ENCODE assay signal across 23 mouse cellular contexts in genomic region chr11:117183841-117184240, GRCm38 (mm10). TPM values are rescaled to one million over a fixed set of nuclear protein-coding genes. Genes with fewer than 3 reads are reported as not detected.
A peak's percentile ranks its signal among the peaks of the same experiment; 100 is the strongest.
DNase-seq lines count a peak whose midpoint lies in the region; ATAC-seq and TF ChIP-seq lines count a peak whose summit lies in the region.
"Had no signal": no experiment of that assay in that cellular context is flagged by ENCODE, and none has a peak within 500 bp of the region (broad histone marks: within the 10 kb centered on the region; RNA-seq: fewer than 3 reads in every experiment).

No protein-coding gene starts in this region.

- no peak for TF ChIP-seq EP300 in ES-Bruce4 (IDR thresholded peaks at IDR 0.05; ENCODE audit: insufficient read depth, low read depth, low read length)

- no peak overlapping the region for H3K4me3 ChIP-seq in hindbrain, postnatal 0 days (ENCODE audit: low read length)
- H3K4me3 ChIP-seq in hindbrain, embryonic 11.5 days (ENCODE audit: low read depth, low read length): no peak overlapping the region
- H3K4me3 ChIP-seq in layer of hippocampus, adult 2 months: no peak overlapping the region
- H3K4me3 ChIP-seq in ES-Bruce4 (ENCODE audit: low read depth, low read length): no peak overlapping the region
- H3K4me3 ChIP-seq in embryonic facial prominence, embryonic 15.5 days (replicated peaks): no peak overlapping the region
- H3K4me3 ChIP-seq: heart, embryonic 13.5 days; hindbrain, embryonic 15.5 days; liver, embryonic 13.5 days; lung, embryonic 15.5 days; midbrain, embryonic 13.5 days; neural tube, embryonic 15.5 days had no signal

- DNase-seq in hindbrain, postnatal 0 days (ENCODE audit: low spot score): no peak
- no peak for DNase-seq in hindbrain, embryonic 11.5 days (ENCODE audit: low spot score)
- no peak for DNase-seq in layer of hippocampus, adult 2 months (ENCODE audit: low spot score in 2 of 2)
- DNase-seq in layer of hippocampus, adult 8-10 months (ENCODE audit: low spot score in 2 of 2): no peak
- no peak for DNase-seq in left cerebral cortex, postnatal 4 days
- no peak for DNase-seq in frontal cortex, adult 2 months (ENCODE audit: extremely low spot score in 1 of 2, low spot score in 1 of 2)
- DNase-seq: adrenal gland, postnatal 25 days; B cell, adult 2 months; cerebellum, adult 2 months; heart, postnatal 36 days; kidney, adult 18-20 months; liver, embryonic 13.5 days; right cerebral cortex, postnatal 14 days; spleen, adult 18-20 months; thymus, postnatal 36 days had no signal

- 0 out of 2 replicates have a peak, but pooled peaks cover 3% of the 10 kb centered on the region for H3K9me3 ChIP-seq in hindbrain, postnatal 0 days (ENCODE audit: low read length)
- H3K9me3 ChIP-seq in hindbrain, embryonic 11.5 days (ENCODE audit: control insufficient read depth, low read length): no peaks in the 10 kb centered on the region
- 0 out of 2 replicates have a peak, but pooled peaks cover 4% of the 10 kb centered on the region for H3K9me3 ChIP-seq in ES-Bruce4 (replicated peaks; ENCODE audit: control insufficient read depth, insufficient read depth, low read length, poor library complexity, severe bottlenecking)
- H3K9me3 ChIP-seq in embryonic facial prominence, embryonic 15.5 days (replicated peaks): no peaks in the 10 kb centered on the region; the same call in 1 of the 2 replicates
- H3K9me3 ChIP-seq: hindbrain, embryonic 15.5 days; lung, embryonic 15.5 days had no signal

- TF ChIP-seq CTCF in hindbrain, postnatal 0 days (IDR thresholded peaks at IDR 0.05; ENCODE audit: low read depth): peak; percentile 18; the same call in 1 of the 2 replicates
- peak; percentile 29 for TF ChIP-seq CTCF in layer of hippocampus, adult 2 months (conservative IDR thresholded peaks at IDR 0.05)
- peak; percentile 4 for TF ChIP-seq CTCF in ES-Bruce4 (IDR thresholded peaks at IDR 0.05; ENCODE audit: low read depth, low read length)

- WGBS in hindbrain, postnatal 0 days: 83% methylated on average over 5 of the region's 5 CpGs
- 79% methylated on average over 5 of the region's 5 CpGs for WGBS in hindbrain, embryonic 11.5 days
- WGBS in embryonic facial prominence, embryonic 15.5 days: 79% methylated on average over 5 of the region's 5 CpGs

- no peaks in the 10 kb centered on the region for H3K27me3 ChIP-seq in hindbrain, postnatal 0 days (ENCODE audit: insufficient read depth, low read length)
- no peaks in the 10 kb centered on the region for H3K27me3 ChIP-seq in hindbrain, embryonic 11.5 days (ENCODE audit: control insufficient read depth, insufficient read depth, low read length)
- no peaks in the 10 kb centered on the region for H3K27me3 ChIP-seq in ES-Bruce4 (ENCODE audit: control insufficient read depth, insufficient read depth, low read length, poor library complexity, severe bottlenecking)
- no peaks in the 10 kb centered on the region for H3K27me3 ChIP-seq in embryonic facial prominence, embryonic 15.5 days
- H3K27me3 ChIP-seq: hindbrain, embryonic 15.5 days; lung, embryonic 15.5 days; midbrain, embryonic 13.5 days had no signal

- no peak for ATAC-seq in hindbrain, postnatal 0 days
- ATAC-seq in hindbrain, embryonic 11.5 days (ENCODE audit: low FRiP score): no peak
- ATAC-seq in embryonic facial prominence, embryonic 15.5 days (ENCODE audit: insufficient number of reproducible peaks, low FRiP score, low TSS enrichment, low read depth): no peak
- ATAC-seq: forebrain, embryonic 14.5 days; midbrain, embryonic 13.5 days had no signal

- no peak overlapping the region for H3K27ac ChIP-seq in hindbrain, postnatal 0 days
- H3K27ac ChIP-seq in hindbrain, embryonic 11.5 days (ENCODE audit: low read depth, low read length): no peak overlapping the region
- H3K27ac ChIP-seq in layer of hippocampus, adult 2 months: no peak overlapping the region
- no peak overlapping the region for H3K27ac ChIP-seq in ES-Bruce4 (ENCODE audit: insufficient read depth, low read length)
- H3K27ac ChIP-seq in embryonic facial prominence, embryonic 15.5 days (replicated peaks): 0 out of 2 replicates have a peak overlapping the region, but pooled peaks have one; percentile 39
- H3K27ac ChIP-seq: heart, embryonic 13.5 days; hindbrain, embryonic 15.5 days; liver, embryonic 13.5 days; lung, embryonic 15.5 days; midbrain, embryonic 13.5 days; neural tube, embryonic 15.5 days had no signal

- no peaks in the 10 kb centered on the region for H3K36me3 ChIP-seq in hindbrain, postnatal 0 days (ENCODE audit: insufficient read depth, low read length)
- no peaks in the 10 kb centered on the region for H3K36me3 ChIP-seq in hindbrain, embryonic 11.5 days (ENCODE audit: control insufficient read depth, insufficient read depth, low read length)
- no peaks in the 10 kb centered on the region for H3K36me3 ChIP-seq in ES-Bruce4 (ENCODE audit: control insufficient read depth, insufficient read depth, low read length, poor library complexity, severe bottlenecking)
- H3K36me3 ChIP-seq in embryonic facial prominence, embryonic 15.5 days: no peaks in the 10 kb centered on the region
- H3K36me3 ChIP-seq: heart, embryonic 13.5 days; hindbrain, embryonic 15.5 days; liver, embryonic 13.5 days; lung, embryonic 15.5 days; midbrain, embryonic 13.5 days; neural tube, embryonic 15.5 days had no signal

- H3K4me1 ChIP-seq in hindbrain, postnatal 0 days (ENCODE audit: insufficient read depth, low read length): no peaks in the 10 kb centered on the region
- no peaks in the 10 kb centered on the region for H3K4me1 ChIP-seq in hindbrain, embryonic 11.5 days (replicated peaks; ENCODE audit: control insufficient read depth, insufficient read depth, low read length)
- H3K4me1 ChIP-seq in ES-Bruce4 (ENCODE audit: control insufficient read depth, insufficient read depth, low read length): no peaks in the 10 kb centered on the region
- H3K4me1 ChIP-seq in embryonic facial prominence, embryonic 15.5 days: peaks cover 15% of the 10 kb centered on the region; the same call in 1 of the 2 replicates
- H3K4me1 ChIP-seq: heart, embryonic 13.5 days; hindbrain, embryonic 15.5 days; liver, embryonic 13.5 days; midbrain, embryonic 13.5 days had no signal

- no peak overlapping the region for H3K9ac ChIP-seq in hindbrain, postnatal 0 days (replicated peaks; ENCODE audit: low read length)
- no peak overlapping the region for H3K9ac ChIP-seq in hindbrain, embryonic 11.5 days (ENCODE audit: low read depth, low read length)
- no peak overlapping the region for H3K9ac ChIP-seq in ES-Bruce4 (ENCODE audit: low read depth, poor library complexity, severe bottlenecking)
- no peak overlapping the region for H3K9ac ChIP-seq in embryonic facial prominence, embryonic 15.5 days
- H3K9ac ChIP-seq: heart, embryonic 13.5 days; hindbrain, embryonic 15.5 days; liver, embryonic 13.5 days; lung, embryonic 15.5 days; midbrain, embryonic 13.5 days; neural tube, embryonic 15.5 days had no signal

- TF ChIP-seq POLR2A in ES-Bruce4 (IDR thresholded peaks at IDR 0.05; ENCODE audit: insufficient read depth, low read length): no peak

- no peak overlapping the region for H3K4me2 ChIP-seq in hindbrain, postnatal 0 days (ENCODE audit: low read depth, low read length)
- no peak overlapping the region for H3K4me2 ChIP-seq in hindbrain, embryonic 11.5 days (replicated peaks; ENCODE audit: low read depth, low read length)
- no peak overlapping the region for H3K4me2 ChIP-seq in embryonic facial prominence, embryonic 15.5 days (replicated peaks)
- H3K4me2 ChIP-seq: heart, embryonic 13.5 days; hindbrain, embryonic 15.5 days; liver, embryonic 13.5 days; lung, embryonic 15.5 days; midbrain, embryonic 13.5 days; neural tube, embryonic 15.5 days had no signal

- intact Hi-C loops in left cerebral cortex, postnatal 4 days (cut with DNase I): no loop called here

RNA-seq across cellular contexts. Expression of gene Sept9, which starts 15.6 kb away (rescaled TPM):
- total RNA-seq in hindbrain, postnatal 0 days (2014; rRNA removed): 111 and 112 TPM in 2 replicates
- polyA plus RNA-seq in hindbrain, postnatal 0 days (2015; fragmentation: Nextera tagmentation; extraction: Ambion mirVana): 88.8 and 89.8 TPM in 2 replicates
- polyA plus RNA-seq in hindbrain, embryonic 11.5 days (2014; fragmentation: Nextera tagmentation; extraction: Ambion mirVana): 126 and 141 TPM in 2 replicates
- total RNA-seq in layer of hippocampus, adult 2 months (2021): 100 to 1,000 TPM; 102 to 114 TPM
- 100 to 1,000 TPM in 3 of 4 experiments, 10 to 100 TPM in 1; 99.5 to 109 (median 104) TPM for total RNA-seq in layer of hippocampus, adult 8-10 months (2022)
- polyA plus RNA-seq in ES-Bruce4 (2011; ENCODE audit: insufficient read depth, insufficient read length, low read depth, missing spikeins): 123 and 146 TPM in 2 replicates
- 150 and 157 TPM in 2 replicates for polyA plus RNA-seq in embryonic facial prominence, embryonic 15.5 days (2015; fragmentation: Nextera tagmentation; extraction: Ambion mirVana)
- total RNA-seq in left cerebral cortex, postnatal 4 days (2021): 100 to 1,000 TPM in 1 of 2 experiments, 10 to 100 TPM in 1; 94.9 to 103 TPM
- 31.8 and 33.4 TPM in 2 replicates for polyA plus RNA-seq in frontal cortex, adult 2 months (2012; rRNA removed)
